Mouse (Mus musculus) ES-Bruce4 (cell line): ENCODE measurements around the gene Apex1. TPM values are rescaled to one million over a fixed set of nuclear protein-coding genes. Genes with fewer than 3 reads are reported as not detected.
"Not testable (repeated sequence)": the region's sequence is repeated elsewhere in the genome, so short reads cannot be mapped to it uniquely, and the experiment has no call there.

ENCODE experiments used
- H3K27ac ChIP-seq: 2 replicates; pipeline ENCODE4 v1.5.1; 2012; ENCODE audit warnings: low read length, inconsistent platforms; ENCODE audit not compliant: insufficient read depth
- H3K27me3 ChIP-seq: 2 replicates; pipeline ENCODE4 v1.6.1; 2012; ENCODE audit warnings: mild to moderate bottlenecking, low read length, inconsistent platforms; ENCODE audit not compliant: control insufficient read depth, poor library complexity, insufficient read depth, severe bottlenecking
- H3K36me3 ChIP-seq: 2 replicates; pipeline ENCODE4 v1.6.1; 2012; ENCODE audit warnings: inconsistent platforms, mild to moderate bottlenecking, low read length, moderate library complexity; ENCODE audit not compliant: control insufficient read depth, poor library complexity, insufficient read depth, severe bottlenecking
- H3K4me1 ChIP-seq: one replicate; pipeline ENCODE4 v1.8.1; 2011; ENCODE audit warnings: low read length; ENCODE audit not compliant: control insufficient read depth, insufficient read depth
- H3K4me3 ChIP-seq: 2 replicates; pipeline ENCODE4 v1.5.1; 2011; ENCODE audit warnings: low read depth, mild to moderate bottlenecking, low read length
- H3K9ac ChIP-seq: 2 replicates; pipeline ENCODE4 v1.6.1; 2012; ENCODE audit warnings: low read depth, mild to moderate bottlenecking, inconsistent platforms; ENCODE audit not compliant: poor library complexity, severe bottlenecking
- H3K9me3 ChIP-seq: replicated peaks from 2 replicates; pipeline ENCODE4 v1.6.1; 2012; ENCODE audit warnings: mild to moderate bottlenecking, low read length, inconsistent platforms; ENCODE audit not compliant: control insufficient read depth, poor library complexity, insufficient read depth, severe bottlenecking
- CTCF ChIP-seq: IDR thresholded peaks from one replicate; pipeline ENCODE4 v1.8.1; 2011; ENCODE audit warnings: low read depth, low read length
- EP300 ChIP-seq: IDR thresholded peaks from 2 replicates; pipeline ENCODE4 v1.6.1; 2011; ENCODE audit warnings: low read depth, low read length; ENCODE audit not compliant: insufficient read depth
- POLR2A ChIP-seq: IDR thresholded peaks from one replicate; pipeline ENCODE4 v1.8.1; 2011; ENCODE audit warnings: low read length; ENCODE audit not compliant: insufficient read depth
- polyA plus RNA-seq: library from polyadenylated mRNA; stranded (reverse); fragments of >200 nt; gene quantifications from 2 replicates; pipeline ENCODE4 v1.2.4, GENCODE M21; 2011; ENCODE audit warnings: low read depth; ENCODE audit not compliant: missing spikeins, insufficient read depth, insufficient read length

Apex1 gene
- polyA plus RNA-seq, 1 experiment = 181 TPM

DNA sequence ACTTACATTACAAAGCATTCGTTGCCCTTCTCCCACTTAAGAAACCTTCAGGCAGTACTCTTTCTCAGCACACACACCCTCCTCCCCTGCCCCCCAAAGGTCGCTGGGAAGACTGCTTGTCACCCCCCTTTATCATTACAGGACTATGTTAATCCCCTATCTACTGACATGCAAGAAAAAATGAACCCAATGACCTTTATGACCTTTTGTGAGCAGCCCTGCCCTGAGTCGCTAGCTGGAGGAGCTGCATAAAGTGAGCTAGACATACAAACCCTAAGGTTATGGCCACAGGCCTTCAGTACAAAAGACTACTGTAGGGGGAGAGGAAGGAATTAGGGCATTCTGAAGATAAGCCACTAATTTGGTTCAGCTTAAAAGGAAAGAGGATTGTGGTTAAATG lies 13.4 kb upstream of the Apex1 start:
- H3K9ac ChIP-seq = no peak overlapping the region
- no peak overlapping the region for H3K4me3 ChIP-seq
- peaks cover 14% of the 10 kb centered on the region for H3K36me3 ChIP-seq
- peaks cover 7% of the 10 kb centered on the region for H3K4me1 ChIP-seq
- H3K9me3 ChIP-seq = no peaks in the 10 kb centered on the region
- H3K27ac ChIP-seq = peak overlapping the region; percentile 85
- TF ChIP-seq EP300 (peak; percentile 78; the same call in 1 of the 2 replicates), CTCF (no peak)
- H3K27me3 ChIP-seq = no peaks in the 10 kb centered on the region

DNA sequence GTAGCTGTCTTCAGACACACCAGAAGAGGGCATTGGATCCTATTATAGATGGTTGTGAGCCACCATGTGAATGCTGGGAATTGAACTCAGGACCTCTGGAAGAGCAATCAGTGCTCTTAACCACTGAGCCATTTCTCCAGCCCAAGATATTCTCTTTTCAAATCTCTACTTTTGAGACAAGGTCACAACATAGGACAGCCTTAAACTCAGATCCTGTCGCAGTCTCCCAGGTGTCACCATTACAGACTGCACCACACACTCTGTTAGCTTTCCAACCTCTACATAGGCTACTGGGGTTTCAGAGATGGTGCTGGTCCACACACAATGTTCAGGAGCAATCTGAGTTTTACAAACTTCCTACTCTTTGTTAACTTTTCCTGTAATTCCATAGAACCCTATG lies 1.3 kb upstream of the Apex1 start:
- Histone ChIP-seq H3K9ac (peak overlapping the region; percentile 74), H3K36me3 (peaks cover 42% of the 10 kb centered on the region)
- not testable (repeated sequence) for H3K27ac ChIP-seq, H3K27me3 ChIP-seq, H3K4me3 ChIP-seq, H3K4me1 ChIP-seq, H3K9me3 ChIP-seq

DNA sequence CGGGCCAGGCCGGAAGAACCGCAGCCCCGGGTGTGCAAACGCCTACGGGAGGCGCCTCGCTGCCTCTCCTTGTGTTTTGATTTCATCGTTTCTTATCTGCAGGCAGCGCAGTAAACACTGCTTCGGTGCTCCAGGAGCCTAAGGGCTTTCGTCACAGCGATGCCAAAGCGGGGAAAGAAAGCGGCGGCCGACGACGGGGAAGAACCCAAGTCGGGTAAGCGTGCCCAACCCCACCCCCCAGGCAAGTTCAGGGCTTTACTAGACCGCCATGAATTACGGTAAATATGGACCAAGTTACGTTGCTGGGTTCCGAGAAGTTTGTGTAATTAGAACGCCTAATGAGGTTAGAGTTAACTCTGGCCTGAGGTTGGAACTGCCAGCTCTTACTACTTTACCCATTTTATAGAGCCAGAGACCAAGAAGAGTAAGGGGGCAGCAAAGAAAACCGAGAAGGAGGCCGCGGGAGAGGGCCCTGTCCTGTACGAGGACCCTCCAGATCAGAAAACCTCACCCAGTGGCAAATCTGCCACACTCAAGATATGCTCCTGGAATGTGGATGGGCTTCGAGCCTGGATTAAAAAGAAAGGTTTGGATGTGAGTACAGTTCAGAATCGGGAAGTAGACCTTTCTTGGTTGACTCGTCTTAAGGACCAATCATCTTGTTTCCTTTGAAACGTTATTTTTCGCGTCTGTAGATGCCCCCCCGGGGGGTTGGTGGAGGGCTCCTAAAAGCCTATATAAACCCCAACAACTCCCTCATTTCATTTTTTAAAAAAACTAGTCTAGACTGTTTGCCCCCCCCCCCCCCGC lies 548 bp downstream of the Apex1 start:
- Histone ChIP-seq H3K4me1 (no peaks in the 10 kb centered on the region), H3K27me3 (no peaks in the 10 kb centered on the region), H3K27ac (peak overlapping the region; percentile 64), H3K9ac (peak overlapping the region; percentile 74), H3K9me3 (no peaks in the 10 kb centered on the region), H3K36me3 (peaks cover 46% of the 10 kb centered on the region), H3K4me3 (peak overlapping the region; percentile 69)
- TF ChIP-seq CTCF (no peak), EP300 (no peak), POLR2A (no peak)

DNA sequence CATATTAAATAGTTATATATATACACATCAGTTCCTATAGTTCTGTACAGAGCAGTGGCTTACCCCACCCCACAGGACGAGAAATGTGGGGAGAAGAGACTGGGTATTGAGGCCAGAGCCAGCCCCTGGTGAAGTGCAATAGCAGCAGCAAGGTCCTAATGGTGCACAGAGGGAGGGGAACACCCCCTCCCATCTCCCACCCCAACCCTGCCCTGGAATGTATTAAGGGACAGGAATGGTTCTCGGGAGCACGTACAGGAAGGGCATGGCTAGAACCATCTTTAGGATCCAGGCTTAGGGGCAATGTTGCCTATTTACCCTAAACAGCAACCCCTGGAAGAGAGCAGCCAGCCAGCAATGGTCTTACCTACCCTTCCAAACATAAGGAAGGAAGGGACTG lies 2.6 kb downstream of the Apex1 start:
- H3K4me3 ChIP-seq = no peak overlapping the region
- no peaks in the 10 kb centered on the region for H3K4me1 ChIP-seq
- H3K27ac ChIP-seq = peak overlapping the region; percentile 12; the same call in 1 of the 2 replicates
- H3K9me3 ChIP-seq = no peaks in the 10 kb centered on the region
- H3K9ac ChIP-seq = no peak overlapping the region
- H3K36me3 ChIP-seq = peaks cover 38% of the 10 kb centered on the region
- H3K27me3 ChIP-seq = no peaks in the 10 kb centered on the region
- no peak for TF ChIP-seq POLR2A
- no peak for TF ChIP-seq EP300
- no peak for TF ChIP-seq CTCF

DNA sequence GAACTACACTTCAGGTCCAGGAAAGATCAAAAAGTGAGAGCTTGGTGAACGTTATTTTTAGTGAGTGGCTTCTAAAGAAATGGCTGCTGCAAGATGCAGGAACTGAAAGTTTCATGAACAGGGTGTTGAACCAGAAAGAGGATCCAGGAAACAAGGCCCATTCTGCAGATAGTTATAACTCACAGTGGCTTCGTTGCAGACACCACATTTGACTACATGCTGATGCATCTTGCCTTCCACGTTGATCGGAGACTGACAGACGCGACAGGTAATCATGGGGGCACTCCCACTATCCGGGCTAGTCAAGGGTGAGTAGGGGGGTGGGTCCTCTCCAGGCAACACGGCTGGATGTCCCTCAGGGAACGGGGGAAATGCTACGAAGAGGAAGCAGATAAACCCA lies 5.2 kb downstream of the Apex1 start:
- Histone ChIP-seq H3K27ac (peak overlapping the region; percentile 66), H3K4me3 (peak overlapping the region; percentile 70), H3K9ac (peak overlapping the region; percentile 73), H3K9me3 (no peaks in the 10 kb centered on the region), H3K27me3 (no peaks in the 10 kb centered on the region), H3K36me3 (peaks cover 38% of the 10 kb centered on the region), H3K4me1 (no peaks in the 10 kb centered on the region)
- TF ChIP-seq POLR2A (no peak), EP300 (no peak), CTCF (no peak)

DNA sequence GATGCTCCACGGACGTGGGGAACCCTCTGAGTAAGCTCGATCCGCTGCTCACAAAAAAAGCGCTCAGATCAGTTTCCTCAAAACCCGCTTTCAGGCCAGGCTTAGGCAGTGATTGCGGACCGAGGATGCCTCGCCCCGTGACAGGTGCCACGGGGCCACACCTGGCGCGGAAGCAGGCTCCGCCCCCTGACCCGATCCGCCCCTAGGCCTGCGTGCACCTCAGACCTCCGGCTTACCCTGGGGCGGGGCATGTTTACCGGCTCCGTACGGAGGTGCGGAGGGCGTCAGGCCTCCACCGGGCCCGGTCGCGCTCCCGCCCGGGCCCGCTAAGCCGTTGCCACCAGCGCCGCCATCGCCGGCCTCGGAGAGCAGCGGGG lies 5.6 kb downstream of the Apex1 start:
- no peaks in the 10 kb centered on the region for H3K4me1 ChIP-seq
- H3K9ac ChIP-seq = peak overlapping the region; percentile 73
- no peaks in the 10 kb centered on the region for H3K9me3 ChIP-seq
- TF ChIP-seq POLR2A = no peak
- no peak for TF ChIP-seq EP300
- no peak for TF ChIP-seq CTCF
- H3K27ac ChIP-seq = peak overlapping the region; percentile 66
- peak overlapping the region; percentile 70 for H3K4me3 ChIP-seq
- H3K27me3 ChIP-seq = no peaks in the 10 kb centered on the region
- H3K36me3 ChIP-seq = peaks cover 38% of the 10 kb centered on the region
